Comparison of ENCODE assay signal across 10 mouse cellular contexts in genomic region chr14:76624626-76625378, GRCm38 (mm10).
DNase-seq lines count a peak whose midpoint lies in the region; ATAC-seq lines count a peak whose summit lies in the region.
"Had no signal": no experiment of that assay in that cellular context is flagged by ENCODE, and none has a peak within 500 bp of the region (broad histone marks: within the 10 kb centered on the region; RNA-seq: fewer than 3 reads in every experiment).

No protein-coding gene starts in this region.

- 62% methylated on average over 7 of the region's 7 CpGs for WGBS in kidney, embryonic 15.5 days
- WGBS in liver, embryonic 13.5 days (ENCODE audit: insufficient replicate concordance) = 51% methylated on average over 7 of the region's 7 CpGs
- whole genome bisulfite sequencing in kidney, embryonic 14.5 days = 68% methylated on average over 7 of the region's 7 CpGs

- H3K27me3 ChIP-seq in kidney, embryonic 15.5 days = no peaks in the 10 kb centered on the region
- 0 out of 2 replicates have a peak, but pooled peaks cover 3% of the 10 kb centered on the region for H3K27me3 ChIP-seq in liver, embryonic 13.5 days
- H3K27me3 ChIP-seq in kidney, embryonic 14.5 days (ENCODE audit: control insufficient read depth, insufficient read depth, low read length) = no peaks in the 10 kb centered on the region

- peak overlapping the region; percentile 91 for H3K27ac ChIP-seq in kidney, embryonic 15.5 days
- H3K27ac ChIP-seq in liver, embryonic 13.5 days = no peak overlapping the region
- no peak overlapping the region; the same call in 1 of the 2 replicates for H3K27ac ChIP-seq in kidney, embryonic 14.5 days (ENCODE audit: low read depth, low read length)
- H3K27ac ChIP-seq: gastrocnemius, adult 2 months had no signal

- H3K9ac ChIP-seq in kidney, embryonic 15.5 days = no peak overlapping the region
- no peak overlapping the region for H3K9ac ChIP-seq in liver, embryonic 13.5 days
- no peak overlapping the region for H3K9ac ChIP-seq in kidney, embryonic 14.5 days (ENCODE audit: low read depth, low read length)

- ATAC-seq in kidney, embryonic 15.5 days (replicated peaks; ENCODE audit: low FRiP score) = no peak
- ATAC-seq in liver, embryonic 13.5 days (ENCODE audit: low read depth) = peak; percentile 20; the same call in 1 of the 2 replicates
- ATAC-seq in kidney, embryonic 14.5 days (ENCODE audit: low FRiP score, low TSS enrichment) = no peak

- H3K36me3 ChIP-seq in kidney, embryonic 15.5 days = no peaks in the 10 kb centered on the region
- no peaks in the 10 kb centered on the region for H3K36me3 ChIP-seq in liver, embryonic 13.5 days
- no peaks in the 10 kb centered on the region for H3K36me3 ChIP-seq in kidney, embryonic 14.5 days (ENCODE audit: control insufficient read depth, insufficient read depth, low read length)

- peaks cover 63% of the 10 kb centered on the region for H3K4me1 ChIP-seq in kidney, embryonic 15.5 days
- H3K4me1 ChIP-seq in liver, embryonic 13.5 days (replicated peaks) = peaks cover 45% of the 10 kb centered on the region
- H3K4me1 ChIP-seq in kidney, embryonic 14.5 days (ENCODE audit: control insufficient read depth, insufficient read depth, low read length) = peaks cover 38% of the 10 kb centered on the region

- no peak overlapping the region for H3K4me2 ChIP-seq in kidney, embryonic 15.5 days
- no peak overlapping the region for H3K4me2 ChIP-seq in liver, embryonic 13.5 days
- H3K4me2 ChIP-seq in kidney, embryonic 14.5 days (replicated peaks; ENCODE audit: low read depth, low read length) = no peak overlapping the region

- no peaks in the 10 kb centered on the region for H3K9me3 ChIP-seq in kidney, embryonic 15.5 days (replicated peaks)
- no peaks in the 10 kb centered on the region for H3K9me3 ChIP-seq in liver, embryonic 13.5 days (replicated peaks)
- no peaks in the 10 kb centered on the region for H3K9me3 ChIP-seq in kidney, embryonic 14.5 days (ENCODE audit: control insufficient read depth, low read length)

- DNase-seq in embryo, embryonic 10 days (ENCODE audit: low spot score) = peak; percentile 37
- DNase-seq in embryo, embryonic 9.5 days (ENCODE audit: extremely low spot score) = no peak
- no peak for DNase-seq in kidney, postnatal 36 days
- DNase-seq in ES-CJ7 (ENCODE audit: low read depth, low spot score) = peak; percentile 59
- DNase-seq in liver, embryonic 13.5 days = no peak
- DNase-seq in frontal cortex, postnatal 10 days (ENCODE audit: low spot score in 2 of 2) = no peak
- DNase-seq: gastrocnemius, adult 2 months; kidney, adult 9 months had no signal

- H3K4me3 ChIP-seq in kidney, embryonic 15.5 days (replicated peaks) = no peak overlapping the region
- H3K4me3 ChIP-seq in liver, embryonic 13.5 days (replicated peaks) = no peak overlapping the region
- H3K4me3 ChIP-seq in kidney, embryonic 14.5 days (ENCODE audit: low read length) = no peak overlapping the region
- H3K4me3 ChIP-seq: gastrocnemius, adult 2 months had no signal

Comparison
In these comparisons a context has a peak if more than half of its experiments do, and no peak if none do; other contexts are left out.
1. DNase-seq: peak in embryo, embryonic 10 days (single experiment) and ES-CJ7 (single experiment); none in embryo, embryonic 9.5 days (single experiment), kidney, postnatal 36 days (0 of 2), liver, embryonic 13.5 days (single experiment) and frontal cortex, postnatal 10 days (0 of 2).